In genomic region chr9:100570626-100571233, GRCm38 (mm10) we compare ENCODE assay signal across 8 mouse cellular contexts. TPM values are rescaled to one million over a fixed set of nuclear protein-coding genes. Genes with fewer than 3 reads are reported as not detected.
DNase-seq lines count a peak whose midpoint lies in the region; ATAC-seq and TF ChIP-seq lines count a peak whose summit lies in the region.

TSS of gene Slc35g2 (minus strand) at chr9:100571090.

- ATAC-seq in embryonic facial prominence, embryonic 15.5 days (ENCODE audit: insufficient number of reproducible peaks, low FRiP score, low TSS enrichment, low read depth) = peak; percentile 80
- ATAC-seq in neural tube, embryonic 15.5 days (ENCODE audit: low FRiP score) = peak; percentile 93

- H3K4me1 ChIP-seq in bone marrow, adult 2 months (ENCODE audit: control insufficient read depth, insufficient read depth, low read length) = no peaks in the 10 kb centered on the region
- H3K4me1 ChIP-seq in embryonic facial prominence, embryonic 15.5 days = peaks cover 11% of the 10 kb centered on the region
- no peaks in the 10 kb centered on the region; the same call in 1 of the 2 replicates for H3K4me1 ChIP-seq in lung, adult 2 months (ENCODE audit: control insufficient read depth, insufficient read depth, low read length)
- H3K4me1 ChIP-seq in neural tube, embryonic 15.5 days = peaks cover 13% of the 10 kb centered on the region

- H3K4me3 ChIP-seq in bone marrow, adult 2 months (replicated peaks; ENCODE audit: control insufficient read depth, low read depth, low read length) = peak within 1 kb of the TSS; percentile 47
- peak within 1 kb of the TSS; percentile 69 for H3K4me3 ChIP-seq in embryonic facial prominence, embryonic 15.5 days (replicated peaks)
- H3K4me3 ChIP-seq in lung, adult 2 months (replicated peaks; ENCODE audit: extremely low read depth, low read depth, low read length) = peak within 1 kb of the TSS; percentile 81
- H3K4me3 ChIP-seq in neural tube, embryonic 15.5 days (replicated peaks) = peak within 1 kb of the TSS; percentile 83

- no peaks in the 10 kb centered on the region for H3K36me3 ChIP-seq in embryonic facial prominence, embryonic 15.5 days
- no peaks in the 10 kb centered on the region for H3K36me3 ChIP-seq in neural tube, embryonic 15.5 days

- peak; percentile 57 for DNase-seq in Muller cell, postnatal 12 days (ENCODE audit: inconsistent ontology term)
- peak; percentile 35 to 42 for DNase-seq in heart, postnatal 14 days
- peak; percentile 23 to 26 for DNase-seq in layer of hippocampus, adult 18-20 months (ENCODE audit: low spot score in 2 of 2)
- peak; percentile 62 for DNase-seq in lung, adult 2 months
- DNase-seq in c-Kit-positive CD71-positive TER-119-positive erythroid progenitor cells, embryonic 14.5 days (ENCODE audit: low spot score) = no peak

- H3K27ac ChIP-seq in bone marrow, adult 2 months (ENCODE audit: control insufficient read depth, insufficient read depth, low read depth, low read length, poor library complexity) = no peak within 1 kb of the TSS; the same call in 1 of the 2 replicates
- H3K27ac ChIP-seq in embryonic facial prominence, embryonic 15.5 days (replicated peaks) = 0 out of 2 replicates have a peak within 1 kb of the TSS, but pooled peaks have one; percentile 1
- peak within 1 kb of the TSS; percentile 77 for H3K27ac ChIP-seq in neural tube, embryonic 15.5 days (replicated peaks)

- TF ChIP-seq CTCF in bone marrow, adult 2 months (IDR thresholded peaks at IDR 0.05; ENCODE audit: control insufficient read depth, insufficient read depth, low read length) = no peak
- TF ChIP-seq CTCF in lung, adult 2 months (IDR thresholded peaks at IDR 0.05; ENCODE audit: insufficient read depth, low read length) = no peak

- 1% methylated on average over 55 of the region's 55 CpGs for WGBS in bone marrow, adult 2 months
- WGBS in embryonic facial prominence, embryonic 15.5 days = under 1% methylated on average over 55 of the region's 55 CpGs
- WGBS in lung, adult 2 months = under 1% methylated on average over 55 of the region's 55 CpGs
- 2% methylated on average over 54 of the region's 55 CpGs for WGBS in neural tube, embryonic 15.5 days

- intact Hi-C loops in heart, postnatal 14 days (cut with DNase I) = no loop called here

- H3K27me3 ChIP-seq in embryonic facial prominence, embryonic 15.5 days = no peaks in the 10 kb centered on the region
- H3K27me3 ChIP-seq in neural tube, embryonic 15.5 days (replicated peaks) = no peaks in the 10 kb centered on the region

- peak within 1 kb of the TSS; percentile 53 for H3K9ac ChIP-seq in embryonic facial prominence, embryonic 15.5 days
- H3K9ac ChIP-seq in neural tube, embryonic 15.5 days (replicated peaks) = peak within 1 kb of the TSS; percentile 77

- peak within 1 kb of the TSS; percentile 96 for H3K4me2 ChIP-seq in embryonic facial prominence, embryonic 15.5 days (replicated peaks)
- peak within 1 kb of the TSS; percentile 64 for H3K4me2 ChIP-seq in neural tube, embryonic 15.5 days

- no peaks in the 10 kb centered on the region for H3K9me3 ChIP-seq in embryonic facial prominence, embryonic 15.5 days (replicated peaks)
- H3K9me3 ChIP-seq in neural tube, embryonic 15.5 days (replicated peaks) = no peaks in the 10 kb centered on the region

- no peak for TF ChIP-seq POLR2A in bone marrow, adult 2 months (IDR thresholded peaks at IDR 0.05; ENCODE audit: borderline replicate concordance, control insufficient read depth, low read depth, low read length)
- TF ChIP-seq POLR2A in lung, adult 2 months (IDR thresholded peaks at IDR 0.05; ENCODE audit: borderline replicate concordance, extremely low read depth, low read depth, low read length) = 0 out of 2 replicates have a peak, but pooled peaks have one; percentile 30

RNA-seq across cellular contexts. Expression of gene Slc35g2, which starts in this region (rescaled TPM):
- 0.95 TPM in 1 of 2 replicates, not detected in the other for polyA plus RNA-seq in bone marrow, adult 2 months (2011; ENCODE audit: insufficient read depth, insufficient read length, low replicate concordance, missing spikeins)
- polyA plus RNA-seq in embryonic facial prominence, embryonic 15.5 days (2015; fragmentation: Nextera tagmentation; extraction: Ambion mirVana) = 4.1 and 4.8 TPM in 2 replicates
- total RNA-seq in heart, postnatal 14 days (2021) = 1 to 10 TPM; 3.6 to 5.6 TPM
- total RNA-seq in layer of hippocampus, adult 18-20 months (2021) = 10 to 100 TPM; 19.9 to 20.3 TPM
- 5.4 and 9.0 TPM in 2 replicates for polyA plus RNA-seq in lung, adult 2 months (2012; rRNA removed)
- 23.8 and 27.3 TPM in 2 replicates for polyA plus RNA-seq in neural tube, embryonic 15.5 days (2015; fragmentation: Nextera tagmentation; extraction: Ambion mirVana)
